Mouse (Mus musculus) heart, embryonic 11.5 days (tissue): ENCODE data around the gene Nhlrc2. TPM values are rescaled to one million over a fixed set of nuclear protein-coding genes. Genes with fewer than 3 reads are reported as not detected.

Source experiments
- ATAC-seq: fragments of 200-750 bp; cut with Nextera tagmentation; replicated peaks from 2 replicates; pipeline ENCODE4 v1.8.0; 2017; ENCODE audit warnings: moderate library complexity; ENCODE audit not compliant: insufficient number of reproducible peaks, low FRiP score, low TSS enrichment
- H3K27ac ChIP-seq: fragments of 300-500 bp; sonication (generic); 2 replicates; pipeline ENCODE4 v1.5.1; 2014; ENCODE audit warnings: mild to moderate bottlenecking, low read depth, low read length
- H3K27me3 ChIP-seq: fragments of 300-500 bp; sonication (generic); 2 replicates; pipeline ENCODE4 v1.6.1; 2014; ENCODE audit warnings: mild to moderate bottlenecking, low read length, mixed read lengths; ENCODE audit not compliant: control insufficient read depth, insufficient read depth
- H3K36me3 ChIP-seq: fragments of 300-500 bp; sonication (generic); 2 replicates; pipeline ENCODE4 v1.6.1; 2014; ENCODE audit warnings: mild to moderate bottlenecking, low read length, moderate library complexity, mixed read lengths; ENCODE audit not compliant: control insufficient read depth, insufficient read depth
- H3K4me1 ChIP-seq: fragments of 300-500 bp; sonication (generic); 2 replicates; pipeline ENCODE4 v1.6.1; 2014; ENCODE audit warnings: low read length; ENCODE audit not compliant: control insufficient read depth, insufficient read depth
- H3K4me2 ChIP-seq: fragments of 300-500 bp; sonication (generic); 2 replicates; pipeline ENCODE4 v1.6.1; 2014; ENCODE audit warnings: mild to moderate bottlenecking, moderate library complexity
- H3K4me3 ChIP-seq: fragments of 300-500 bp; sonication (generic); 2 replicates; pipeline ENCODE4 v1.5.1; 2014; ENCODE audit warnings: low read depth, low read length
- H3K9ac ChIP-seq: fragments of 300-500 bp; sonication (generic); 2 replicates; pipeline ENCODE4 v1.6.1; 2014; ENCODE audit warnings: mild to moderate bottlenecking, low read depth, low read length, moderate library complexity
- H3K9me3 ChIP-seq: fragments of 300-500 bp; sonication (generic); replicated peaks from 2 replicates; pipeline ENCODE4 v1.6.1; 2016; ENCODE audit warnings: low read length; ENCODE audit not compliant: control insufficient read depth
- WGBS: fragments of 180-500 bp; shearing (Covaris S2); extraction: QIAGEN DNeasy Blood & Tissue Kit; methylation state at CpG from one replicate; pipeline ENCODE4 v1.1.7; 2014; ENCODE audit not compliant: insufficient replicate concordance; 5-methylcytosine and 5-hydroxymethylcytosine counted together
- polyA plus RNA-seq: library from polyadenylated mRNA; unstranded; fragments of >200 nt; fragmentation: Nextera tagmentation; extraction: Ambion mirVana; gene quantifications from 2 replicates; pipeline ENCODE4 v1.2.1, GENCODE M21; 2014

Gene Nhlrc2
- polyA plus RNA-seq, 1 experiment from 2014 or later: 13.1 TPM

GRCm38 (mm10) chr19:56637035-56637683 lies 89.1 kb downstream of the Nhlrc2 start:
- Histone ChIP-seq H3K9ac (no peak overlapping the region), H3K9me3 (no peaks in the 10 kb centered on the region), H3K27me3 (no peaks in the 10 kb centered on the region), H3K4me2 (no peak overlapping the region), H3K4me3 (no peak overlapping the region), H3K4me1 (no peaks in the 10 kb centered on the region), H3K27ac (no peak overlapping the region), H3K36me3 (no peaks in the 10 kb centered on the region)
- ATAC-seq: no peak
- WGBS: 69% methylated on average over 12 of the region's 12 CpGs

DNA sequence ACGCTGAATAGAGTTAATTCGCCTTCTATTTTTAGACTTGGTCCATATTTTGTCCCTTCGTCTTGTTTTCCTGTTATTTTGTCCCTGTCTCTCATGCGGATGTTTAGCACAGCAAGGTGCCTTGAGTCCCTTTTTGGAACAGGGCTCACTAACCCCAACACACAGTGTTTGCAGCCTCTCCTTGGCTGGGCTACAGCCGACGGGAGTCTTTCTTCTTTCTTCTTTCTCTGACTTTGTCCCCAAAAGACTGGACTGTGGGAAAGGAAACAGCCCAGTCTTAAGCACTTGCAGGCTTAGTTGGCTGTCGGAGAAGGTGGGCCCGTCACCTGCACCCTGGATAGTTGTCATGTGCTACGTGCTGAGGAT lies 89.6 kb downstream of the Nhlrc2 start:
- Histone ChIP-seq H3K4me3 (no peak overlapping the region), H3K27ac (no peak overlapping the region), H3K4me2 (no peak overlapping the region), H3K9ac (no peak overlapping the region), H3K27me3 (no peaks in the 10 kb centered on the region), H3K36me3 (no peaks in the 10 kb centered on the region), H3K9me3 (no peaks in the 10 kb centered on the region), H3K4me1 (no peaks in the 10 kb centered on the region)
- no peak for ATAC-seq
- whole genome bisulfite sequencing: 84% methylated on average over 9 of the region's 9 CpGs

DNA sequence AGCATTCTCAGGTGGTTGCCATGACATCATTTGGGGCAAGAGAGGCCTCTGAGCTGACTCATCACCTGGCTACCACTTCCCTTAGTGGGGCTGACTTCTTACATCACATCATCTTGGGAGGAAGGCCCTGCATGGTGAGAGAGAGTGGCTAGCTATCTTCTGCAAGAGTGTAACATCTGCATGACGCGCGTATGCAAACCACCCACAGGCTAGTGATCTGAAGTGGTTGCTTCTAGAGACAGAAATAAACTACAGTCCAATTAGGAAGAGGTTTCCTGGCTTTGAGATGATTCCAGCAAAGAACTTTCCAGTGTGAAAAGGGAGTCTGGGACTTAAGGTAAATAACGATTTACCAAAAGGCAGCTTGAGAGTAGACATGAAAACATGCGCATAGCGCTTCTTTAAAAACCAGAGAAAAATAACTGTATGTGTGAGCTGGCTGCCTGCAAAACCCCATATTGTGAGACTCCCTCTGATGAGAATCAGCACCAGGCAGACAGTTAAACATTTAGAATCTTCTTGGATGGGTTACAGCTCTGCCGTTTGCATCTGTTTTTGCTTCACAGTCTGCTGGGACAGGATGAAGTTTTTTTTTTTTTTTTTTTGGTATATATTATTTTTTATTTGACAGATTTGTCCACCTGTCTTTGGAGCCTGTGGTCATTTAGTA lies 99.5 kb downstream of the Nhlrc2 start:
- H3K9me3 ChIP-seq: no peaks in the 10 kb centered on the region
- H3K36me3 ChIP-seq: no peaks in the 10 kb centered on the region
- 80% methylated on average over 7 of the region's 7 CpGs for WGBS
- no peak overlapping the region for H3K9ac ChIP-seq
- H3K4me3 ChIP-seq: no peak overlapping the region
- no peak overlapping the region for H3K27ac ChIP-seq
- ATAC-seq: no peak
- H3K4me1 ChIP-seq: peaks cover 8% of the 10 kb centered on the region; the same call in 1 of the 2 replicates
- H3K27me3 ChIP-seq: no peaks in the 10 kb centered on the region
- no peak overlapping the region for H3K4me2 ChIP-seq

- Histone ChIP-seq H3K27me3 (no peaks in the 10 kb centered on the region), H3K27ac (no peak overlapping the region), H3K4me1 (peaks cover 15% of the 10 kb centered on the region), H3K36me3 (no peaks in the 10 kb centered on the region), H3K9ac (no peak overlapping the region), H3K4me3 (no peak overlapping the region), H3K9me3 (no peaks in the 10 kb centered on the region), H3K4me2 (no peak overlapping the region)
- 71% methylated on average over 4 of the region's 4 CpGs for WGBS
- ATAC-seq: no peak
Measured at GRCm38 (mm10) chr19:56651262-56651661, 103.2 kb downstream of the Nhlrc2 start.

GRCm38 (mm10) chr19:56652034-56652962 lies 104.2 kb downstream of the Nhlrc2 start:
- peak overlapping the region; percentile 32; the same call in 1 of the 2 replicates for H3K27ac ChIP-seq
- no peaks in the 10 kb centered on the region for H3K27me3 ChIP-seq
- H3K4me1 ChIP-seq: peaks cover 15% of the 10 kb centered on the region
- no peak overlapping the region for H3K9ac ChIP-seq
- no peaks in the 10 kb centered on the region for H3K9me3 ChIP-seq
- H3K36me3 ChIP-seq: no peaks in the 10 kb centered on the region
- 29% methylated on average over 19 of the region's 19 CpGs for WGBS
- peak overlapping the region; percentile 47 for H3K4me2 ChIP-seq
- 0 out of 2 replicates have a peak, but pooled peaks have one; percentile 26 for ATAC-seq
- H3K4me3 ChIP-seq: no peak overlapping the region

Other genes starting within 250 kb of the Nhlrc2 start
- 9.2 and 12.6 TPM in 2 replicates for gene Nrap, start 158.2 kb upstream of the Nhlrc2 start, polyA plus RNA-seq
- 27.3 and 35.4 TPM in 2 replicates for gene Casp7, start 151.1 kb upstream of the Nhlrc2 start, polyA plus RNA-seq
- 0.06 TPM in 1 of 2 replicates, not detected in the other for gene Plekhs1, start 86.6 kb upstream of the Nhlrc2 start, polyA plus RNA-seq
- 13.6 and 14.6 TPM in 2 replicates for gene Dclre1a, start within 50 bp of the Nhlrc2 start, polyA plus RNA-seq
- 1.5 and 1.8 TPM in 2 replicates for gene Adrb1, start 173.9 kb downstream of the Nhlrc2 start, polyA plus RNA-seq